Mouse (Mus musculus) midbrain, embryonic 16.5 days (tissue): ENCODE results near the gene 4632433K11Rik. TPM values are rescaled to one million over a fixed set of nuclear protein-coding genes. Genes with fewer than 3 reads are reported as not detected.

Source experiments
- ATAC-seq: fragments of 200-750 bp; cut with Nextera tagmentation; 2 replicates; pipeline ENCODE4 v1.8.0; 2017; ENCODE audit warnings: moderate TSS enrichment
- H3K27ac ChIP-seq: fragments of 300-500 bp; sonication (generic); 2 replicates; pipeline ENCODE4 v1.5.1; 2014; ENCODE audit warnings: mild to moderate bottlenecking, low read length, mixed read lengths
- H3K27me3 ChIP-seq: fragments of 300-500 bp; sonication (generic); 2 replicates; pipeline ENCODE4 v1.6.1; 2014; ENCODE audit warnings: low read depth, low read length, mixed read lengths; ENCODE audit not compliant: control insufficient read depth, insufficient read depth
- H3K36me3 ChIP-seq: fragments of 300-500 bp; sonication (generic); 2 replicates; pipeline ENCODE4 v1.6.1; 2014; ENCODE audit warnings: mild to moderate bottlenecking, low read length, moderate library complexity, mixed read lengths; ENCODE audit not compliant: control insufficient read depth, insufficient read depth
- H3K4me1 ChIP-seq: fragments of 300-500 bp; sonication (generic); 2 replicates; pipeline ENCODE4 v1.6.1; 2014; ENCODE audit warnings: mild to moderate bottlenecking, low read length, mixed read lengths; ENCODE audit not compliant: control insufficient read depth, insufficient read depth
- H3K4me2 ChIP-seq: fragments of 300-500 bp; sonication (generic); 2 replicates; pipeline ENCODE4 v1.6.1; 2014; ENCODE audit warnings: mild to moderate bottlenecking, low read length, mixed read lengths
- H3K4me3 ChIP-seq: fragments of 300-500 bp; sonication (generic); 2 replicates; pipeline ENCODE4 v1.5.1; 2014; ENCODE audit warnings: low read depth, mild to moderate bottlenecking, low read length, moderate library complexity, mixed read lengths
- H3K9ac ChIP-seq: fragments of 300-500 bp; sonication (generic); 2 replicates; pipeline ENCODE4 v1.6.1; 2014; ENCODE audit warnings: low read depth, low read length, mixed read lengths
- H3K9me3 ChIP-seq: fragments of 300-500 bp; sonication (generic); replicated peaks from 2 replicates; pipeline ENCODE4 v1.6.1; 2014; ENCODE audit warnings: mild to moderate bottlenecking, low read length, mixed read lengths; ENCODE audit not compliant: control insufficient read depth, poor library complexity, severe bottlenecking
- WGBS: fragments of 180-500 bp; shearing (Covaris S2); extraction: QIAGEN DNeasy Blood & Tissue Kit; methylation state at CpG from one replicate; pipeline ENCODE4 v1.1.7; 2014; 5-methylcytosine and 5-hydroxymethylcytosine counted together
- polyA plus RNA-seq: library from polyadenylated mRNA; unstranded; fragments of >200 nt; fragmentation: Nextera tagmentation; extraction: Ambion mirVana; gene quantifications from 2 replicates; pipeline ENCODE4 v1.2.1, GENCODE M21; 2015

Gene 4632433K11Rik
- polyA plus RNA-seq, 1 experiment from 2014 or later = not detected

- Histone ChIP-seq H3K9ac (peak overlapping the region; percentile 84), H3K27ac (peak overlapping the region; percentile 99), H3K9me3 (no peaks in the 10 kb centered on the region), H3K4me2 (no peak overlapping the region), H3K4me1 (peaks cover 60% of the 10 kb centered on the region), H3K27me3 (peaks cover 13% of the 10 kb centered on the region), H3K36me3 (no peaks in the 10 kb centered on the region), H3K4me3 (no peak overlapping the region)
- 88% methylated on average over 12 of the region's 12 CpGs for WGBS
- ATAC-seq = no peak
These were observed 25.5 kb downstream of the 4632433K11Rik start for GRCm38 (mm10) chr7:5059421-5059820.

- Histone ChIP-seq H3K27ac (peak overlapping the region; percentile 99), H3K27me3 (peaks cover 4% of the 10 kb centered on the region; the same call in 1 of the 2 replicates), H3K4me3 (peak overlapping the region; percentile 61), H3K36me3 (no peaks in the 10 kb centered on the region), H3K4me1 (peaks cover 53% of the 10 kb centered on the region), H3K4me2 (peak overlapping the region; percentile 83), H3K9ac (peak overlapping the region; percentile 84), H3K9me3 (no peaks in the 10 kb centered on the region)
- WGBS = 2% methylated on average over 27 of the region's 27 CpGs
- ATAC-seq = peak; percentile 3; the same call in 1 of the 2 replicates
These were observed 26.4 kb downstream of the 4632433K11Rik start for GRCm38 (mm10) chr7:5060239-5060731.

GRCm38 (mm10) chr7:5060944-5061773, 27.2 kb downstream of the 4632433K11Rik start:
- no peaks in the 10 kb centered on the region; the same call in 1 of the 2 replicates for H3K27me3 ChIP-seq
- peak overlapping the region; percentile 99 for H3K27ac ChIP-seq
- under 1% methylated on average over 60 of the region's 60 CpGs for WGBS
- H3K4me2 ChIP-seq = peak overlapping the region; percentile 83
- H3K36me3 ChIP-seq = 0 out of 2 replicates have a peak, but pooled peaks cover under 1% of the 10 kb centered on the region
- H3K4me3 ChIP-seq = peak overlapping the region; percentile 61
- peak overlapping the region; percentile 84 for H3K9ac ChIP-seq
- ATAC-seq = peak; percentile 91
- no peaks in the 10 kb centered on the region for H3K9me3 ChIP-seq
- H3K4me1 ChIP-seq = peaks cover 52% of the 10 kb centered on the region

- Histone ChIP-seq H3K4me2 (peak within 1 kb of the TSS; percentile 83), H3K4me3 (peak within 1 kb of the TSS; percentile 61)
- ATAC-seq = peak; percentile 80
These were observed 27.9 kb downstream of the 4632433K11Rik start, which contains the start of gene U2af2 for GRCm38 (mm10) chr7:5061774-5062359. U2af2 (plus strand) TSS chr7:5062143.

GRCm38 (mm10) chr7:5062360-5063001, 28.6 kb downstream of the 4632433K11Rik start:
- Histone ChIP-seq H3K9ac (peak overlapping the region; percentile 84), H3K4me2 (peak overlapping the region; percentile 83), H3K4me3 (peak overlapping the region; percentile 61), H3K36me3 (peaks cover 6% of the 10 kb centered on the region; the same call in 1 of the 2 replicates), H3K27ac (peak overlapping the region; percentile 99), H3K4me1 (peaks cover 49% of the 10 kb centered on the region), H3K9me3 (no peaks in the 10 kb centered on the region), H3K27me3 (no peaks in the 10 kb centered on the region; the same call in 1 of the 2 replicates)
- under 1% methylated on average over 51 of the region's 51 CpGs for WGBS
- peak; percentile 22 for ATAC-seq

More at GRCm38 (mm10) chr7:5061774-5062359, 27.9 kb downstream of the 4632433K11Rik start, which contains the start of gene U2af2:
- peaks cover 51% of the 10 kb centered on the region for H3K4me1 ChIP-seq
- H3K27me3 ChIP-seq = no peaks in the 10 kb centered on the region; the same call in 1 of the 2 replicates
- 0% methylated on average over 62 of the region's 65 CpGs for WGBS
- H3K27ac ChIP-seq = peak within 1 kb of the TSS; percentile 99
- H3K9ac ChIP-seq = peak within 1 kb of the TSS; percentile 84
- H3K36me3 ChIP-seq = peaks cover 6% of the 10 kb centered on the region; the same call in 1 of the 2 replicates
- no peaks in the 10 kb centered on the region for H3K9me3 ChIP-seq

GRCm38 (mm10) chr7:5064886-5065285, 31.0 kb downstream of the 4632433K11Rik start:
- no peak overlapping the region for H3K27ac ChIP-seq
- H3K27me3 ChIP-seq = no peaks in the 10 kb centered on the region
- H3K9ac ChIP-seq = no peak overlapping the region
- no peaks in the 10 kb centered on the region for H3K9me3 ChIP-seq
- no peak overlapping the region for H3K4me3 ChIP-seq
- H3K36me3 ChIP-seq = peaks cover 23% of the 10 kb centered on the region
- ATAC-seq = no peak
- 96% methylated on average over 6 of the region's 6 CpGs for WGBS
- peaks cover 32% of the 10 kb centered on the region for H3K4me1 ChIP-seq
- no peak overlapping the region for H3K4me2 ChIP-seq

GRCm38 (mm10) chr7:5073586-5073985, 39.7 kb downstream of the 4632433K11Rik start:
- no peak for ATAC-seq
- Histone ChIP-seq H3K9me3 (no peaks in the 10 kb centered on the region), H3K4me3 (no peak overlapping the region), H3K4me1 (no peaks in the 10 kb centered on the region), H3K9ac (no peak overlapping the region), H3K36me3 (peaks cover 53% of the 10 kb centered on the region), H3K27ac (no peak overlapping the region), H3K27me3 (no peaks in the 10 kb centered on the region), H3K4me2 (no peak overlapping the region)
- WGBS = 83% methylated on average over 1 of the region's 1 CpGs

- 96% methylated on average over 5 of the region's 5 CpGs for WGBS
- Histone ChIP-seq H3K27me3 (no peaks in the 10 kb centered on the region), H3K27ac (no peak overlapping the region), H3K4me2 (no peak overlapping the region), H3K9me3 (no peaks in the 10 kb centered on the region), H3K9ac (no peak overlapping the region), H3K4me3 (no peak overlapping the region), H3K4me1 (no peaks in the 10 kb centered on the region), H3K36me3 (peaks cover 46% of the 10 kb centered on the region)
- no peak for ATAC-seq
These were observed 41.1 kb downstream of the 4632433K11Rik start for GRCm38 (mm10) chr7:5074984-5075383.
